Mouse (Mus musculus) lung, adult 2 months (tissue): ENCODE measurements around the gene Ttf2.

Experiments
- CTCF ChIP-seq: fragments of 200-500 bp; IDR thresholded peaks from 2 replicates; pipeline ENCODE4 v1.5.1; 2011; ENCODE audit warnings: mild to moderate bottlenecking, low read length, control low read depth; ENCODE audit not compliant: insufficient read depth
- POLR2A ChIP-seq: fragments of 200-500 bp; IDR thresholded peaks from 2 replicates; pipeline ENCODE4 v1.6.1; 2011; ENCODE audit warnings: low read depth, mild to moderate bottlenecking, control low read depth, low read length, borderline replicate concordance; ENCODE audit errors: extremely low read depth

DNA sequence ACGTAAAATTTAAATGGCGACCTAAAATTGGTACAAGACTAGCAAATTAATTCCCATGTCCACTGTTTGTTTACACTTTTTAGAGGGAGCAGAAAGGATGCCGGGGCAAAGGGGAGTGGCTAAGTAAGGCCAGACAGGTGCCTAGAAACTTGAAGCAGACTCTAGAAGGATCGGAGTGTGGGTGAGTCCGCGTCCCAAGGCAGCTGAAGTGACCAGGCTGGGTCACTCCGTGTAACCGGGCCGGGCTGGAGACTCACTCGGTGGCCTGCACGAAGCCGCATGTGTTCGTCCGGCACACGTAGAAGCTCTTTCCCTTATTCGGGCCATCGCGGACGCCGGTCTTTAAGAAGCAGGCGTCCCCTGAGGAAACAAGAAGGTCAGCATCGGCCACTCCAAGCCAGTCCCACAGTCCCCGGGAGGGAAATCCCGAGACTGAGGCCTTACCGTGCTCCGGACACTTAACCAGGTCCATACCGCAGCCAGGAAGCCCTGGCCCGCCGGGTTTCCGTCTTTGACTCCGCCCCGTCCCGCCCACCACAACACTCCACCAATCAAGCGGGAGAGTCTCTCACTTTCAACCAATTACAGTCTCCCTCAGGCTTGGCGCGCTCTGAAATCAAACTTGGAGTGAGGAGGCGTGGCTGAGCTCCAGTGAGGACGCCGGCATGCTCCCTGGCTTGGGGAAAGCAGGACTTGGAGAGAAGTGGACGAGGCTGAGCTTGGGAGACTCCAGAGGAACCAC lies at the start of gene Ttf2:
- no peak for TF ChIP-seq CTCF
- peak; percentile 45; the same call in 1 of the 2 replicates for TF ChIP-seq POLR2A
